Mouse (Mus musculus) ES-E14 (cell line): ENCODE data around the gene Zfp629. TPM values are rescaled to one million over a fixed set of nuclear protein-coding genes. Genes with fewer than 3 reads are reported as not detected.

Experiments used
- DNase-seq: peaks from one replicate; pipeline ENCODE4 v3.0.0-alpha.2; 2013; ENCODE audit warnings: low read depth, low spot score
- H3K27ac ChIP-seq: 2 replicates; pipeline ENCODE4 v1.5.1; 2012; ENCODE audit warnings: low read depth, mild to moderate bottlenecking, low read length, moderate library complexity, mixed read lengths; ENCODE audit not compliant: poor library complexity, insufficient read depth, severe bottlenecking
- H3K36me3 ChIP-seq: 2 replicates; pipeline ENCODE4 v1.6.1; 2012; ENCODE audit warnings: mild to moderate bottlenecking, low read length, moderate library complexity, mixed read lengths; ENCODE audit not compliant: control insufficient read depth, poor library complexity, insufficient read depth, severe bottlenecking
- H3K4me1 ChIP-seq, 2 experiments: fragments of 150-350 bp in 1 of 2; sonication (generic) in 1 of 2; 2 replicates each; pipeline ENCODE4 v1.6.1; 2012; ENCODE audit warnings: low read length in 2 of 2, mild to moderate bottlenecking in 1 of 2, mixed read lengths in 1 of 2; ENCODE audit not compliant: control insufficient read depth in 2 of 2, insufficient read depth in 2 of 2, poor library complexity in 1 of 2
- H3K4me3 ChIP-seq, 2 experiments: fragments of 150-350 bp in 1 of 2; sonication (generic) in 1 of 2; 2 replicates each; pipeline ENCODE4 v1.5.1; 2012; ENCODE audit warnings: low read length in 2 of 2, low read depth in 1 of 2, mild to moderate bottlenecking in 1 of 2, mixed read lengths in 1 of 2; ENCODE audit not compliant: insufficient read depth in 1 of 2, poor library complexity in 1 of 2, severe bottlenecking in 1 of 2
- H3K9ac ChIP-seq: 2 replicates; pipeline ENCODE4 v1.6.1; 2012; ENCODE audit warnings: low read depth, mild to moderate bottlenecking, low read length, mixed read lengths; ENCODE audit not compliant: poor library complexity, insufficient read depth, severe bottlenecking
- H3K9me3 ChIP-seq: fragments of 150-350 bp; sonication (generic); 2 replicates; pipeline ENCODE4 v1.6.1; 2012; ENCODE audit warnings: low read depth, mild to moderate bottlenecking, low read length; ENCODE audit not compliant: control insufficient read depth, insufficient read depth
- CHD2 ChIP-seq: IDR thresholded peaks from 2 replicates; pipeline ENCODE4 v1.6.1; 2014; ENCODE audit warnings: mild to moderate bottlenecking, low read depth, low read length, inconsistent platforms
- HCFC1 ChIP-seq: IDR thresholded peaks from 2 replicates; pipeline ENCODE4 v1.6.1; 2012; ENCODE audit warnings: low read length, inconsistent platforms, borderline replicate concordance; ENCODE audit not compliant: insufficient read depth
- MAFK ChIP-seq: IDR thresholded peaks from 2 replicates; pipeline ENCODE4 v1.6.1; 2014; ENCODE audit warnings: mild to moderate bottlenecking, low read depth, low read length, inconsistent platforms; ENCODE audit not compliant: insufficient read depth
- ZC3H11A ChIP-seq: IDR thresholded peaks from 2 replicates; pipeline ENCODE4 v1.6.1; 2012; ENCODE audit warnings: low read depth, mild to moderate bottlenecking, inconsistent platforms, low read length, borderline replicate concordance
- ZNF384 ChIP-seq: IDR thresholded peaks from 2 replicates; pipeline ENCODE4 v1.6.1; 2012; ENCODE audit warnings: low read depth, low read length, inconsistent platforms
- in situ Hi-C, 2 experiments: fragments of 600-800 bp; cut with MboI; formaldehyde crosslinking; loops; one replicate each; pipeline ENCODE4 v1.15.1; 2025; ENCODE audit warnings: low sequenced_read_pairs in 2 of 2, inconsistent platforms in 1 of 2; ENCODE audit not compliant: unreplicated experiment in 2 of 2
- total RNA-seq: library from RNA; depleted of rRNA; stranded (reverse); fragments of 300-350 nt; gene quantifications from 2 replicates; pipeline ENCODE4 v1.2.3, GENCODE M21; 2012; rRNA removed

Gene Zfp629
- total RNA-seq, 1 experiment, result 2.1 TPM

DNA sequence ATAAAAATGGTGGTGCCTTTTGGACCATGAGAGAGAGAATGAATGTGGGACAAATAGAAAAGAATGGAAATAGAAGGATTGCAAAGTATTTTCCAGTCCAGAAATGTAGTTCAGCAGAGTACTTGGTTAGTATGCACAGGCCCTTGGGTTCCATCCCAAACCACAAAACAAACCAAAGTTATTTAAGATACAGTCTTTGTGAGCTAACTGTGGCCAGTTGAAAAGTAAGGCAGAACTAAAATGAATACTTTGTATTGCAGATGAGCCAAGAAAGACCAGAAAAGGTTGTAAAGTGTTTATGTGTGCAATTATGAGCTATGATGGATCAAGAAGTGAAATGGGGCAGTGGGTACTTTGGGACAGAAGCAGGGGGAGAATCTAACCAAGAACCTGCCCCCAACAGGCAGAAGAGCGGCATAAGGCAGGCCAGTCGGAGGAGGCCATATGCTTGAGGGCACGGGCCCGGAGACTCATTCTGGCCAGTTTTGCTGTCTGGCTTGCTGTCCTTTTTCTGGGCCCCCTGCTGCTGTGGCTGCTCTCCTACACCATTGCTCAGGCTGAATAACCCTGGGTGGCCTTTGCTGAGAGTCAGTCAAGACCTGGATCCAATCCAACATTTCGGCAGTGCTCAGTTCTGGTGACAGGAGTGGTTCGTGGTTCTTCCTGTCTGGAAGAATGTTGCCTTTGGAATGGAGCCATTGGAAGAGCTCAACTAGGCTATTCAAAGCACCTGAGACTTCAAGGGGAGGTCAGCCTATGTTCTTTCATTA is 51.0 kb downstream of the Zfp629 start:
- Histone ChIP-seq H3K4me1 (peaks cover 0 to 13% of the 10 kb centered on the region in 2 experiments; a peak in 2 of 4 replicates), H3K9ac (no peak overlapping the region), H3K36me3 (peaks cover 17% of the 10 kb centered on the region), H3K27ac (peak overlapping the region; percentile 28; the same call in 1 of the 2 replicates), H3K4me3 (no peak overlapping the region), H3K9me3 (no peaks in the 10 kb centered on the region)
- DNase-seq, result no peak
- TF ChIP-seq MAFK (no peak), ZNF384 (no peak), HCFC1 (no peak), ZC3H11A (no peak), CHD2 (no peak)
- in situ Hi-C loops, result no loop called here

DNA sequence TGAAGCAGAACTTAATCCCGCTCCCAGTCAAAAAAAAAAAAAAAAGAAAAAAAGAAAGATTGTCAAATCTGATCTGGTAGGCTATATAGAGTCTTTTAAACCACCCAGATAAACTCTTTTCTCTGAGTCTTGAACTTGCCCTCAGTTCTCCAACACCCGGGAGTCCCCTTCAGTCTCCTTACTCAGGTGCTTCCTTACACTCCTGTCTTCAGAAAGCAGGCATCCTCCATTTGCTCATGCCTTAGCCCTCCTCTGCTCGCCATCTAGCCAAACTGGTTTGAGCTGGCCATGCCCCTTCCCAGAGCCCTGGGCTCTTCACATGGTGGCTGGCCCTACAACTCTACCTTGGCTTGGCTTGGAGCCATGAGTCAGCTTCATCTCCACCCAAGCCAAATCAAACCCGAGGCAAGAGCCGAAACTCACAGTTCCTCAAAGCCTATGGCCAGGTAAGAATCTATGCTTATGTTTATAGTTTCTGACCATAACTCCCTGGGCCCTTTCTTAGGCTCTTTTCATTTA is 54.2 kb downstream of the Zfp629 start, which contains the start of gene Tmem265:
TSS of gene Tmem265 (plus strand) at position 51 of the 519 bp plus-strand sequence.
- Histone ChIP-seq H3K9ac (no peak within 1 kb of the TSS; the same call in 1 of the 2 replicates), H3K36me3 (peaks cover 38% of the 10 kb centered on the region), H3K9me3 (no peaks in the 10 kb centered on the region), H3K4me1 (peaks cover 0 to 13% of the 10 kb centered on the region in 2 experiments; a peak in 2 of 4 replicates), H3K27ac (no peak within 1 kb of the TSS), H3K4me3 (peak within 1 kb of the TSS in 1 of 2 experiments; percentile 24; a peak in 1 of 4 replicates)
- no peak for DNase-seq
- in situ Hi-C loops, result no loop called here
- TF ChIP-seq ZC3H11A, result no peak
- no peak for TF ChIP-seq ZNF384
- no peak for TF ChIP-seq MAFK
- TF ChIP-seq CHD2, result no peak
- TF ChIP-seq HCFC1, result no peak

DNA sequence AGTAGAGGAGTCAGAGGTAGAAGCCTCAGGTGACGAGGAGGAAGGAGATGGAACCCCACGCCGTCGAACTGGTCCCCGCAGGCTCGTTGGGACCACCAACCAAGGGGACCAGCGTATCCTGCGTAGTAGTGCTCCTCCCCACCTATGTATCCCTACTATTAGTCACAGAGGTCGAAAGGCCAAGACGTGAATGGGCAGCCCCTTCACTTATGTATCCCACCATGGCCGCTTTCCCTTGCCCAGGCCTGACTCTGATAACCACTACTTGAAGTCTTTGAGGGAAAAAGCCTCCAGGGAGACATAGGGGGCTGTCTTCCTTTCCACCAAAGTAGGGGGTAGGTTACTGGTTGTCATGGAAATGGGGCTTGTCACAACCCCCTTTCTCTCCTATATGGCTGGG is 55.0 kb downstream of the Zfp629 start:
- no peak overlapping the region for H3K9ac ChIP-seq
- in situ Hi-C loops, result no loop called here
- TF ChIP-seq ZNF384, result no peak
- no peak for TF ChIP-seq ZC3H11A
- no peak for TF ChIP-seq MAFK
- TF ChIP-seq CHD2, result no peak
- no peak for TF ChIP-seq HCFC1
- peaks cover 0 to 13% of the 10 kb centered on the region in 2 experiments; a peak in 2 of 4 replicates for H3K4me1 ChIP-seq
- no peak for DNase-seq
- H3K9me3 ChIP-seq, result no peaks in the 10 kb centered on the region
- peaks cover 39% of the 10 kb centered on the region for H3K36me3 ChIP-seq
- H3K27ac ChIP-seq, result no peak overlapping the region
- H3K4me3 ChIP-seq, result peak overlapping the region in 1 of 2 experiments; percentile 24; a peak in 1 of 4 replicates

Other genes with a start within 250 kb of the Zfp629 start
- 8.7 and 9.0 TPM in 2 replicates for gene Zfp747, start 239.7 kb downstream of the Zfp629 start, total RNA-seq
- 4.1 and 4.2 TPM in 2 replicates for gene 9130019O22Rik, start 228.6 kb downstream of the Zfp629 start, total RNA-seq
- 2.5 and 3.2 TPM in 2 replicates for gene E430018J23Rik, start 222.2 kb downstream of the Zfp629 start, total RNA-seq
- 3.3 and 4.2 TPM in 2 replicates for gene Zfp764, start 209.0 kb downstream of the Zfp629 start, total RNA-seq
- 12.5 and 17.3 TPM in 2 replicates for gene Zfp688, start 193.7 kb downstream of the Zfp629 start, total RNA-seq
- 2.5 and 3.5 TPM in 2 replicates for gene Zfp689, start 166.6 kb downstream of the Zfp629 start, total RNA-seq
- 16.3 and 17.1 TPM in 2 replicates for gene Prr14, start 156.2 kb downstream of the Zfp629 start, total RNA-seq
- gene Fbrs, start 136.6 kb downstream of the Zfp629 start, total RNA-seq, result 11.1 and 13.4 TPM in 2 replicates
- gene Srcap, start 103.8 kb downstream of the Zfp629 start, total RNA-seq, result 50.7 and 52.0 TPM in 2 replicates
- 22.7 and 22.9 TPM in 2 replicates for gene Gm42715, start 96.2 kb downstream of the Zfp629 start, total RNA-seq
- gene Tmem265, start 54.4 kb downstream of the Zfp629 start, total RNA-seq, result 5.0 TPM in 1 of 2 replicates, not detected in the other
- gene Phkg2, start 42.5 kb downstream of the Zfp629 start, total RNA-seq, result 32.1 and 46.1 TPM in 2 replicates
- gene Ccdc189, start 27.2 kb downstream of the Zfp629 start, total RNA-seq, result 3.8 and 6.0 TPM in 2 replicates
- gene Rnf40, start 27.0 kb downstream of the Zfp629 start, total RNA-seq, result 71.0 and 94.9 TPM in 2 replicates
- gene Bcl7c, start 93.1 kb upstream of the Zfp629 start, total RNA-seq, result 35.6 and 36.8 TPM in 2 replicates
- 2.3 and 3.0 TPM in 2 replicates for gene Ctf1, start 96.9 kb upstream of the Zfp629 start, total RNA-seq
- 0.69 and 0.71 TPM in 2 replicates for gene Ctf2, start 116.4 kb upstream of the Zfp629 start, total RNA-seq
- 86.9 and 93.0 TPM in 2 replicates for gene Fbxl19, start 128.7 kb upstream of the Zfp629 start, total RNA-seq
- gene Orai3, start 154.0 kb upstream of the Zfp629 start, total RNA-seq, result 14.0 and 30.7 TPM in 2 replicates
- 22.6 and 24.4 TPM in 2 replicates for gene Setd1a, start 160.9 kb upstream of the Zfp629 start, total RNA-seq
- gene Gm49388, start 169.8 kb upstream of the Zfp629 start, total RNA-seq, result 1.5 and 1.9 TPM in 2 replicates
- gene Hsd3b7, start 184.8 kb upstream of the Zfp629 start, total RNA-seq, result 14.7 and 22.5 TPM in 2 replicates
- gene Stx4a, start 208.5 kb upstream of the Zfp629 start, total RNA-seq, result 20.9 and 23.7 TPM in 2 replicates
- gene Stx1b, start 208.8 kb upstream of the Zfp629 start, total RNA-seq, result 1.4 and 1.7 TPM in 2 replicates